Mouse (Mus musculus) neural tube, embryonic 13.5 days (tissue): ENCODE data around the gene Chchd1. TPM values are rescaled to one million over a fixed set of nuclear protein-coding genes. Genes with fewer than 3 reads are reported as not detected.

Experiments used
- ATAC-seq: fragments of 200-750 bp; cut with Nextera tagmentation; 2 replicates; pipeline ENCODE4 v1.8.0; 2017; ENCODE audit warnings: low read depth, mild to moderate bottlenecking, moderate TSS enrichment, moderate library complexity
- H3K27ac ChIP-seq: fragments of 300-500 bp; sonication (generic); replicated peaks from 2 replicates; pipeline ENCODE4 v1.5.1; 2015; ENCODE audit warnings: moderate library complexity, mild to moderate bottlenecking, inconsistent platforms
- H3K27me3 ChIP-seq: fragments of 300-500 bp; sonication (generic); 2 replicates; pipeline ENCODE4 v1.6.1; 2015; ENCODE audit warnings: mild to moderate bottlenecking, inconsistent platforms
- H3K36me3 ChIP-seq: fragments of 300-500 bp; sonication (generic); 2 replicates; pipeline ENCODE4 v1.6.1; 2015; ENCODE audit warnings: mild to moderate bottlenecking, inconsistent platforms
- H3K4me1 ChIP-seq: fragments of 300-500 bp; sonication (generic); replicated peaks from 2 replicates; pipeline ENCODE4 v1.6.1; 2015; ENCODE audit warnings: inconsistent platforms
- H3K4me2 ChIP-seq: fragments of 300-500 bp; sonication (generic); 2 replicates; pipeline ENCODE4 v1.6.1; 2015; ENCODE audit warnings: inconsistent platforms, mild to moderate bottlenecking, moderate library complexity
- H3K4me3 ChIP-seq: fragments of 300-500 bp; sonication (generic); 2 replicates; pipeline ENCODE4 v1.5.1; 2015; ENCODE audit warnings: mild to moderate bottlenecking, inconsistent platforms
- H3K9ac ChIP-seq: fragments of 300-500 bp; sonication (generic); 2 replicates; pipeline ENCODE4 v1.6.1; 2015; ENCODE audit warnings: moderate library complexity, mild to moderate bottlenecking, inconsistent platforms
- H3K9me3 ChIP-seq: fragments of 300-500 bp; sonication (generic); 2 replicates; pipeline ENCODE4 v1.6.1; 2016; ENCODE audit warnings: inconsistent platforms
- WGBS: fragments of 180-500 bp; shearing (Covaris S2); methylation state at CpG from one replicate; pipeline ENCODE4 v1.1.7; 2015; 5-methylcytosine and 5-hydroxymethylcytosine counted together
- polyA plus RNA-seq: library from polyadenylated mRNA; unstranded; fragments of >200 nt; fragmentation: Nextera tagmentation; extraction: Ambion mirVana; gene quantifications from 2 replicates; pipeline ENCODE4 v1.2.1, GENCODE M21; 2015

Gene Chchd1
- polyA plus RNA-seq, 1 experiment from 2014 or later, result 218 TPM

DNA sequence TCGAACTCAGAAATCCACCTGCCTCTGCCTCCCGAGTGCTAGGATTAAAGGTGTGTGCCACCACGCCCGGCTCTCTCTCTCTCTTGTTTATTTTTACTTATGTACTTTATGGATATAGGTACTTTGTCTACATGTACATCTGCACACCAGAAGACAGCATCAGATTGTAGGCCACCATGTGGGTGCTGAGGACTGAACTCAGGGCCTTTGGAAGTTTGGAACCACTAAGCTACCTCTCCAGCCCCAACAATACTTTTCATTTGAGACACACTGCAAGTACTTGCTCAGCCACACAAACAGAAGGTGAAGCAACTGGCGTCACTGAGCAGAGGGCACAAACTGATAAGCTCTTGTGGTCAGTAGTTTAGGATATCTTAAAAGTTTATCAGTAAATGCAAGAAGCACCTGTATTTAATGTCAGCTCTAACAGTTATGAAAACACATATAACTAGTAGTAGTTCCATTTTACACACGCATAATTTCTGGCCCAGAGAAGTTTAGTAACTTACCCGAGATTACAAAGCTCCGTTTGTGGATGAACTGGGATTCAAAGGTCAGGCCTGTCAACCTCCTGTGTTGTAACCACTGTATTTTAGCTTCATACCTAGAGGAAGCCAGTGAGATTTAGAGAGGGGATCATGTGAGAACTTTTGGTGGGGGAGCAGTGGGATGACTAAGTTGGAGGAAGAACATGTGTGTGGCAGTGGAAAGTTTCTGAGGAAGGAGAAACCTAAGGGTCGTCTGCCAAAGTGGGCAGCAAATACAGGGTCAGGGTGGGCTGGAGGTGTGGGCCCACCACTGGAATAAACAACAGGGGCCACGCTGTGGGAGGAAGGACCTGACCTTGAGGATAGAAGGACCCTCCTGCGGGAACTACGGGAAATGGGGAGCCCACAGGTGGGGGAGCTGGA is 30.5 kb downstream of the Chchd1 start:
- H3K9ac ChIP-seq, result peak overlapping the region; percentile 84
- H3K9me3 ChIP-seq, result no peaks in the 10 kb centered on the region
- no peaks in the 10 kb centered on the region for H3K27me3 ChIP-seq
- no peak for ATAC-seq
- no peak overlapping the region for H3K27ac ChIP-seq
- peak overlapping the region; percentile 80 for H3K4me2 ChIP-seq
- H3K36me3 ChIP-seq, result peaks cover 59% of the 10 kb centered on the region
- 54% methylated on average over 12 of the region's 12 CpGs for WGBS
- H3K4me3 ChIP-seq, result peak overlapping the region; percentile 56
- peaks cover 26% of the 10 kb centered on the region for H3K4me1 ChIP-seq

DNA sequence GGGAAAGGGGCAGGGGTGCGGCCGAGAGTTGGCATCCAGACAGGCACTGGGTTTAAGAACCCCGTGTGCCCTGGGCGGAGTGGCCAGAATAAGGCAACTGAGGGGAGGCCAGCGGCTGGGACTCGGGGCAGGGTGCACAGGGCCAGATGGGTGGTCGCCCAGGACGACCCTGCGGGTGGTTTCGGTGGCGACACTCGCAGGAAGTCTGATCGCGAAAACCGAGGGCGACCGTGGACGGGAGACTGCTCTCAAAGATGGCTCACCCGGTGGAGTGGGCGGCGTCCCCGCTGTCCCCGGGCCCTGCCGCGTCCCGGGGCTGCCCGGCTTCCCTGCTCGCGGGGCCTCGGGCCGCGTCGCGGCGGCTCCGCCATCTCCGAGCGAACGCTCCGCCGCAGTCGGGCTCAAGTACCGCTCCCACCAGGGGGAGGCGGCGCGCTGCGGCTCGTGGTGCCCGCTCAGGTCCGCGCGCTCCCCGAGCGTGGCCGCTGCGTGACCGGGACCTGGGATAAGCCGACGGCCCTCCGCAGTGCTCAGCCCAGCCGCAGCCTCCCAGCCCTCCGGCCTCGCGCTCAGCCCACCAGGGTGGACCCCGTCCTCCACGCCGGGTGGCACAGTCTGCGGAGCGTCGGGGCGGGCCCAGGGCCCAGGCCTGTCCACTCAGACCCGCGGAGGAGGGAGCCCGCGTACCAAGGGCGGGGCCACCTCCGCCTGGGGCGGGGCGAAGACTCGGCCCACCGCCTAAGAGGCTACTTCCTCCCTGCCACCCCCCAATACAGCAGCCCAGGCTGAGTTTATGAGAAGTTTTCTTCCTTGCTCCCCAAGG is 31.4 kb downstream of the Chchd1 start, which contains the start of gene Ndst2:
TSS of gene Ndst2 (minus strand) at position 611 of the 823 bp plus-strand sequence.
- WGBS, result 1% methylated on average over 78 of the region's 81 CpGs
- Histone ChIP-seq H3K27me3 (no peaks in the 10 kb centered on the region), H3K4me2 (peak within 1 kb of the TSS; percentile 80), H3K4me3 (peak within 1 kb of the TSS; percentile 56), H3K9me3 (no peaks in the 10 kb centered on the region), H3K36me3 (peaks cover 60% of the 10 kb centered on the region), H3K27ac (peak within 1 kb of the TSS; percentile 86), H3K4me1 (peaks cover 26% of the 10 kb centered on the region), H3K9ac (peak within 1 kb of the TSS; percentile 84)
- ATAC-seq, result peak; percentile 98

- Histone ChIP-seq H3K9me3 (no peaks in the 10 kb centered on the region), H3K4me1 (peaks cover 26% of the 10 kb centered on the region), H3K36me3 (peaks cover 60% of the 10 kb centered on the region), H3K4me3 (no peak overlapping the region), H3K9ac (peak overlapping the region; percentile 84; the same call in 1 of the 2 replicates), H3K4me2 (peak overlapping the region; percentile 80; the same call in 1 of the 2 replicates), H3K27me3 (no peaks in the 10 kb centered on the region), H3K27ac (0 out of 2 replicates have a peak overlapping the region, but pooled peaks have one; percentile 86)
- ATAC-seq, result no peak
- WGBS, result 80% methylated on average over 2 of the region's 2 CpGs
These were observed 32.2 kb downstream of the Chchd1 start for GRCm38 (mm10) chr14:20735052-20735451.

DNA sequence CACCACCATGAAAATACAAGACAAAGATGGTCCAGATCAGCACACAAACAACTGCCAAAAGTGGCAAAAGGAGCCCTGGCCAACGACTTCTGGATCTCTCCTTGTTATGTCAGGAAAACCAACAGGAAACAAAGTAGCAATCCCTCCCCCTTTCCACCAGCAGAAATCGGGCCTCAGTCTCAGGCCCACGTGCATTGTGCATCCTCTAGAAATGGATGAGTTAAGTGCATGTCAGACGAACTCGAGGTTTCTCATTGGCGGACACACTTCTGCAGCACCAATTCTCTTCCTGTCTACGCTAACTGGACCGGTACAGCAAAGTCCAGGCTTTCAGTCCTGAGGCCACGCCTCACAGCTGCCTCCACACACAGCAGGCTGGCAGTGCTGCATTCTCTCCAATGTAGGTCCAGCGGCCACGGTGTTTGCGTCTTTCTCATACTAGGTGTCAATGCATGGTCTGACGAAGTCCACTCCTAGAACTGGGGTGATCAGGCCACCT is 33.1 kb downstream of the Chchd1 start:
- no peak overlapping the region for H3K27ac ChIP-seq

DNA sequence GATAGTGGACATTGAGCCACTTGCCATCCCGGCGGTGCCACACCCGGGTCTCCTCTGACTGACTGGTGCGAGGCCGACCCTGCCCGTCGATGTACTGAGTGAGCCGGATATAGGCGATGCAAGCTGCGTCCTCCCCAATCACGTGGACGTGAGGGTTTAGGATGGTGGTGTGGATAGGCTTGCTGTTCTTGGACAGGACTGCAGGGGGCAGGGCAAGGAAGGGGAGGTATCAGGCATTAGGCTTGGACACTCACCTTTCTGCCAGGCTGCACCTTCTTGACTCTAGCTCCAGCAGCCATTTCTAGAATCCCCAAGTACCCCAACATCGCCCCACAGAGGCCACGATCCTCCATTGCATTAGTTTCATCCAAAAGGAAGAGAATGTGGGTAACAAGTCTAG is 34.5 kb downstream of the Chchd1 start:
- H3K4me2 ChIP-seq, result no peak overlapping the region
- H3K4me1 ChIP-seq, result peaks cover 19% of the 10 kb centered on the region
- H3K9ac ChIP-seq, result no peak overlapping the region
- WGBS, result 46% methylated on average over 14 of the region's 14 CpGs
- H3K27me3 ChIP-seq, result no peaks in the 10 kb centered on the region
- no peak overlapping the region for H3K27ac ChIP-seq
- no peak for ATAC-seq
- H3K9me3 ChIP-seq, result no peaks in the 10 kb centered on the region
- peaks cover 65% of the 10 kb centered on the region for H3K36me3 ChIP-seq
- no peak overlapping the region for H3K4me3 ChIP-seq

More for the DNA sequence above, 33.1 kb downstream of the Chchd1 start:
- 92% methylated on average over 13 of the region's 13 CpGs for WGBS
- H3K9ac ChIP-seq, result no peak overlapping the region
- ATAC-seq, result no peak
- H3K9me3 ChIP-seq, result no peaks in the 10 kb centered on the region
- H3K4me2 ChIP-seq, result no peak overlapping the region
- no peak overlapping the region for H3K4me3 ChIP-seq
- H3K36me3 ChIP-seq, result peaks cover 60% of the 10 kb centered on the region
- no peaks in the 10 kb centered on the region for H3K27me3 ChIP-seq
- H3K4me1 ChIP-seq, result peaks cover 26% of the 10 kb centered on the region

DNA sequence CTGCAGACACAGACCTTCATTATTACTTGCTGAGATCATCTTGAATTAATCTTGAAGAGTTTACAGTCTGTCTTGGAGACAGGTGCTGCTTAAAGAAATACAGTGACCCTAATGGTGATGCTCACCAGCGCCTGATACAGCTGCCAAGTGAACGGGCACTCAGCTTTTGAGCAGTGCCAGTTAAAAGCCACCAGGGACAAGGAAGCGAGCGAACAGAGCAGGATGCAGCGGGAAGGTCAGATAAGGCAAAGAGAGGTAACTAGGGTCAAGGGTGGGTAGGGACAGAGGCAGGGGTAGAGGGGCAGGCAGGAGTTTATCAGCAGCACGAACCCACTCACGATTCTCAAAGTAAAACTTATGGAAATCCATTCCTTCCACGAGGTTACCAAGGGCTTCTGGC is 35.7 kb downstream of the Chchd1 start:
- WGBS, result 89% methylated on average over 8 of the region's 8 CpGs
- no peak for ATAC-seq
- H3K9ac ChIP-seq, result no peak overlapping the region
- no peak overlapping the region for H3K4me3 ChIP-seq
- H3K27ac ChIP-seq, result no peak overlapping the region
- H3K9me3 ChIP-seq, result no peaks in the 10 kb centered on the region
- H3K27me3 ChIP-seq, result no peaks in the 10 kb centered on the region
- no peak overlapping the region for H3K4me2 ChIP-seq
- H3K36me3 ChIP-seq, result peaks cover 74% of the 10 kb centered on the region
- peaks cover 12% of the 10 kb centered on the region for H3K4me1 ChIP-seq

GRCm38 (mm10) chr14:20741301-20741700 is 38.5 kb downstream of the Chchd1 start:
- Histone ChIP-seq H3K4me3 (no peak overlapping the region), H3K4me1 (no peaks in the 10 kb centered on the region), H3K4me2 (no peak overlapping the region), H3K36me3 (peaks cover 86% of the 10 kb centered on the region), H3K9me3 (no peaks in the 10 kb centered on the region), H3K27me3 (no peaks in the 10 kb centered on the region), H3K27ac (no peak overlapping the region), H3K9ac (no peak overlapping the region)
- 89% methylated on average over 9 of the region's 9 CpGs for WGBS
- ATAC-seq, result peak; percentile 44; the same call in 1 of the 2 replicates

- ATAC-seq, result no peak
- H3K4me2 ChIP-seq, result no peak overlapping the region
- H3K9me3 ChIP-seq, result no peaks in the 10 kb centered on the region
- H3K4me3 ChIP-seq, result no peak overlapping the region
- no peaks in the 10 kb centered on the region for H3K27me3 ChIP-seq
- H3K4me1 ChIP-seq, result peaks cover 12% of the 10 kb centered on the region; the same call in 1 of the 2 replicates
- H3K27ac ChIP-seq, result no peak overlapping the region
- H3K36me3 ChIP-seq, result peaks cover 78% of the 10 kb centered on the region
- WGBS, result 95% methylated on average over 3 of the region's 3 CpGs
- H3K9ac ChIP-seq, result no peak overlapping the region
These were observed 40.8 kb downstream of the Chchd1 start for GRCm38 (mm10) chr14:20743614-20744013.

DNA sequence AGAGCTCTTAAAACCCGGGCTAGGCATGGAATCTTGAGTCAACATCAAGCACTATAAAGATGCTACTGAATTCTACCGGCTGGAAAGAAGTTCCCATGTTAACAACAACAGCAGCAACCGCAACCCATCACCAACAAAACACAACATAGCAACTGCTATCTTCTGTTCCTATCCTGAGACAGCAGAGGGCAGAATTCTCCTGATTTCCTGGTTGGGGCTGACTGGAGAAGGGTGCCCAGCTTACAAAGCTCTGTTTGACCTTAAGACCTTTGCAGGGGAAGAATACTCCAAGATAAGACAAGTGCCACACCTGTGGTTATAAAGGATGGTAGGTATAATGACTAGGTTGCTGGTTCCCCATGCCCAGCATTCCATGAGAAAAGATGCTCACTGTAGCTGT is 44.1 kb downstream of the Chchd1 start:
- ATAC-seq, result no peak
- no peak overlapping the region for H3K4me2 ChIP-seq
- no peak overlapping the region for H3K4me3 ChIP-seq
- H3K4me1 ChIP-seq, result peaks cover 12% of the 10 kb centered on the region; the same call in 1 of the 2 replicates
- no peaks in the 10 kb centered on the region for H3K27me3 ChIP-seq
- no peak overlapping the region; the same call in 1 of the 2 replicates for H3K27ac ChIP-seq
- no peaks in the 10 kb centered on the region for H3K9me3 ChIP-seq
- H3K36me3 ChIP-seq, result peaks cover 54% of the 10 kb centered on the region
- 86% methylated on average over 3 of the region's 3 CpGs for WGBS
- H3K9ac ChIP-seq, result no peak overlapping the region

DNA sequence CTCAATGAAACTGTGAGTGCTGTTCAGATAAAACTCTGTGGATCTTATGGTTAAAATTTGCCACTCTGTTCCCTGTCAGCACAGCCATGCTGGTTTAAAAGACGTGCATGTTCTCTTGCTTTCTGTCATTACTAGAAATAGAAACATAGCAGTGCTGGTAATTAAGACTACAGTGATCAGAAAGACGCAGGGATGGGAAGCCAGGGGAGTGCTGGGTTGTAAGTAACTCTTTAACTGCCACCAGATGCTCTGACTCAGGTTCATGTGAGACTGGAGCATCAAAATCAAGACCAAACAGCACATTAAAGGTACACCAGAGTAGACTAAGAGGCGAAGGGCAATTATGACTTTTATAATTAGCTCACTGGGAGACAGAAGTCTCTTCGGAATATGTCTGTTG is 45.6 kb downstream of the Chchd1 start:
- H3K27ac ChIP-seq, result peak overlapping the region; percentile 46; the same call in 1 of the 2 replicates
- peaks cover 51% of the 10 kb centered on the region for H3K36me3 ChIP-seq
- WGBS, result 56% methylated on average over 4 of the region's 4 CpGs
- no peaks in the 10 kb centered on the region for H3K27me3 ChIP-seq
- H3K4me3 ChIP-seq, result no peak overlapping the region
- H3K9me3 ChIP-seq, result no peaks in the 10 kb centered on the region
- peak; percentile 56; the same call in 1 of the 2 replicates for ATAC-seq
- peaks cover 12% of the 10 kb centered on the region; the same call in 1 of the 2 replicates for H3K4me1 ChIP-seq
- no peak overlapping the region for H3K4me2 ChIP-seq
- no peak overlapping the region for H3K9ac ChIP-seq

- Histone ChIP-seq H3K4me3 (no peak overlapping the region), H3K27ac (no peak overlapping the region), H3K9me3 (no peaks in the 10 kb centered on the region), H3K4me2 (no peak overlapping the region), H3K4me1 (peaks cover 12% of the 10 kb centered on the region; the same call in 1 of the 2 replicates), H3K27me3 (no peaks in the 10 kb centered on the region), H3K9ac (no peak overlapping the region), H3K36me3 (peaks cover 50% of the 10 kb centered on the region)
- WGBS, result 88% methylated on average over 4 of the region's 4 CpGs
- no peak for ATAC-seq
These were observed 46.8 kb downstream of the Chchd1 start for GRCm38 (mm10) chr14:20749494-20750051.
